Mouse (Mus musculus) testis, adult 2 months (tissue): ENCODE measurements around the gene Nxnl2. TPM values are rescaled to one million over a fixed set of nuclear protein-coding genes. Genes with fewer than 3 reads are reported as not detected.
"Not testable (repeated sequence)": the region's sequence is repeated elsewhere in the genome, so short reads cannot be mapped to it uniquely, and the experiment has no call there.

Experiments used
- H3K27ac ChIP-seq: fragments of 200-500 bp; 2 replicates; pipeline ENCODE4 v1.5.1; 2012; ENCODE audit warnings: low read depth, low read length; ENCODE audit not compliant: control insufficient read depth, insufficient read depth
- H3K27me3 ChIP-seq: fragments of 200-500 bp; 2 replicates; pipeline ENCODE4 v1.6.1; 2012; ENCODE audit warnings: mild to moderate bottlenecking, low read length, moderate library complexity; ENCODE audit not compliant: control insufficient read depth, insufficient read depth
- H3K36me3 ChIP-seq: fragments of 200-500 bp; 2 replicates; pipeline ENCODE4 v1.6.1; 2012; ENCODE audit warnings: mild to moderate bottlenecking, low read length; ENCODE audit not compliant: control insufficient read depth, insufficient read depth
- H3K4me1 ChIP-seq: fragments of 200-500 bp; 2 replicates; pipeline ENCODE4 v1.6.1; 2012; ENCODE audit warnings: low read length; ENCODE audit not compliant: control insufficient read depth, insufficient read depth
- H3K4me3 ChIP-seq: fragments of 200-500 bp; 2 replicates; pipeline ENCODE4 v1.5.1; 2012; ENCODE audit warnings: low read depth, mild to moderate bottlenecking, low read length, moderate library complexity, mixed read lengths; ENCODE audit not compliant: control insufficient read depth
- CTCF ChIP-seq: fragments of 200-500 bp; IDR thresholded peaks from 2 replicates; pipeline ENCODE4 v1.5.1; 2012; ENCODE audit warnings: low read depth, mild to moderate bottlenecking, inconsistent platforms, low read length, moderate library complexity; ENCODE audit not compliant: control insufficient read depth, insufficient read depth, insufficient replicate concordance
- POLR2A ChIP-seq: fragments of 200-500 bp; IDR thresholded peaks from 2 replicates; pipeline ENCODE4 v1.6.1; 2012; ENCODE audit warnings: low read depth, mild to moderate bottlenecking, inconsistent platforms, low read length, moderate library complexity; ENCODE audit not compliant: control insufficient read depth
- polyA plus RNA-seq: library from polyadenylated mRNA; depleted of rRNA; stranded (reverse); fragments of >200 nt; gene quantifications from 2 replicates; pipeline ENCODE4 v1.2.3, GENCODE M21; 2012

Gene Nxnl2
- polyA plus RNA-seq, 1 experiment, result 7.0 TPM

DNA sequence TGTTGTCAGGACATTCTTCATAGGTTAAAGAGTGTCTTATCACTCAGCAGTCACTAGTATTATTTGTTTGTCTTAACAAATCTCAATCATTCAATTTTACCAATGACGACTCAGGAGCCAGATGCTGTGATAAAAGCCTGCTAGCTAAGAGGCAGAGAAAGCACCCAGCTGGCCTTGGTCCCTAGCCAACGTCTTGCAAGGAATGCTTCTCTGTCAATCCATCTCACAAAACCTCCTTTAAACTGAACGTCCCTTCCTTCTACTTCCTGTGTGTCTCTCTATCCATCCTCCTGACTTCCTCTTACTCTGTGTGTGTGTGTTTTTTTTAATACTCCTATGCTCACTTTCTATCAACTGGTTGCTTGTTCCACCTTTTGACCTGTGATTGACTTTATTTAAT lies 8.5 kb downstream of the Nxnl2 start:
- no peaks in the 10 kb centered on the region for H3K36me3 ChIP-seq
- no peak overlapping the region for H3K4me3 ChIP-seq
- H3K27ac ChIP-seq, result no peak overlapping the region
- TF ChIP-seq CTCF (no peak), POLR2A (no peak)
- H3K4me1 ChIP-seq, result no peaks in the 10 kb centered on the region
- no peaks in the 10 kb centered on the region for H3K27me3 ChIP-seq

DNA sequence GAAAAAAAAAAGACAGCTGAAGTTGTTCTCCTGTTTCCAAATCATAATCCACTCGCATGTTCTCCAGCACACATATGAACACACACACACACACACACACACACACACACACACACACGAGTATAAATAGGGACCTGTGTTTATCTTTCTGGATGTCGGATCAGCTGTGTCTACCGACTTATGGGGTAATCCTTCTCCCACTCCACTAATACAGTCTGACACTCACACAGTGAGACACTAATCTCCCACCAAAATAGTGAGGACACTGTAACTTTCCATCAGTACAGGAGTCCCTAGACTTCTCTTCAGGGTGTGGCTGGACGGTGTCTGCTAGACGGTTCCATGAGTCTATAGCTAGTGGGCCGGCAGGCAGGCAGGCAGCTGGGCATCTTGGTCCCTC lies 11.4 kb downstream of the Nxnl2 start:
- Histone ChIP-seq H3K36me3 (no peaks in the 10 kb centered on the region), H3K27ac (no peak overlapping the region), H3K4me1 (no peaks in the 10 kb centered on the region), H3K27me3 (no peaks in the 10 kb centered on the region), H3K4me3 (no peak overlapping the region)
- TF ChIP-seq CTCF (no peak), POLR2A (no peak)

DNA sequence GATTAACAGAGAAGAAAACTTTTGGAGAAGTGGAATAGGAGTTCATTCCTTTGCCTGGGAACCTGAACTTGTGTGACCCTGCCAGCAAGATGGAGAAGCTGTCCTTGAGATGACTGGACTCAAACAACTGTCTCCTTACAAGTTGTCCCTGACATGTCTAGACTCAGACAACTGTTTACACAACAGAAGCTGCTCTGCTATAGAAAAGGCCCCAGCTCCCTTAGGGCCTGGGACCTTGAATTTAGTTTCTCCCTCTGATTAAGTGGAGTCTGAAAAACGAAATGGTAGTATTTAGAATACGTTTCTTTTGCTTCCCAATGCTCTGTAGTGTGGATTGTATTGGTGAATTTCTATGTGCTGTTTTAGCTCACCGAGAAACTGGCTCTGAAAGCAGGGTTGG lies 14.1 kb downstream of the Nxnl2 start:
- Histone ChIP-seq H3K4me3 (no peak overlapping the region), H3K36me3 (no peaks in the 10 kb centered on the region), H3K27ac (no peak overlapping the region), H3K4me1 (no peaks in the 10 kb centered on the region), H3K27me3 (no peaks in the 10 kb centered on the region)
- no peak for TF ChIP-seq CTCF
- TF ChIP-seq POLR2A, result no peak

DNA sequence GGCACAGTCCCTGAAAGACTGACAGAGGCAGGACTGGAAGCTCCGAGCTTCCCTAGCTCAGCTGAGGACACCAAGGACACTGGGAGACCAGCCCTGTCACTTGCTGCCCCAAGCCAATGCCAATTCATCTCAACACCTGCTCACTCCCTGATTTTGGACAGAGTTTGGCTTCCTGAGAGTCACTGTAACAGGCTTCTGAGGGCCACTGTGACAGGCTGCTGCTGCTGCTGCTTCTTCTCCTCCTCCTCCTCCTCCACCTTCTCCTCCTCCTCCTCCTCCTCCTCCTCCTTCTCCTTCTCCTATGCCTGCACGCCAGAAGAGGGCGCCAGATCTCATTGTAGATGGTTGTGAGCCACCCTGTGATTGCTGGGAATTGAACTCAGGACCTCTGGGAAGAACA lies 19.5 kb downstream of the Nxnl2 start:
- TF ChIP-seq POLR2A (no peak), CTCF (peak; percentile 1; the same call in 1 of the 2 replicates)

DNA sequence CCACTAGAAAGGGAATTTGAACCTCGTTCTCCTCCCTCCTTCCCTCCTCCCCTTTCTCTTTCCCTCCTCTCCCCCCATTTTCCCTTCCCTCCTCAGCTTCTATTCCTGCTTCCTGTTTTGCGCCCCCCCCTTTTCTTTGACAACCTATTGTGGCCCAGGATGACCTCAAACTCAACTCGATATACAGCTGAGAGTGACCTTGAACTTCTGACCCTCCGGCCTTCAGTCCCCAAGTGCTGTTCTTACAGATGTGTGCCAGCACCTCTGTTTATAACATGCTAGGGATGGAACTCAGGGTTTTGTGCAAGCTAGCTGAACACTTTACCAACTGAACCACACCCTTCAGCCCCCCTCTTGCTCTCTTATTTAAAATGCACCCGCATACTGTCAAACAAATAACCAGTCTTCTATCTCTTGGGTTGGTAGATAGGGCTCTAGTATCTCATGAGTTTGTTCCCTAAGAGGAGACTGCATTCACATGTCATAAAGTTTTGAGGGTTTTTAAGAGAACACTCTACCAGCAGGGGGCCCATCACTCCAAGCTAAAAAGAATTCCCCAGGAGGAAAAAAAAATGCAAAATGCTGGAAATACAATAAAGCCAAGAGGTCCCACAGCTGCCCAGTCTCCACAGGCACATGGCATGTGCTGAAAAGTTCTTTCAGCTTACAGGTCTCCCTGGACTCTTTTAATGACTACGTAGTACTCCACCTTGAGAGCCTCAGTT lies 20.8 kb downstream of the Nxnl2 start:
- Histone ChIP-seq H3K27ac (no peak overlapping the region), H3K4me3 (no peak overlapping the region), H3K27me3 (no peaks in the 10 kb centered on the region), H3K4me1 (peaks cover 2% of the 10 kb centered on the region), H3K36me3 (no peaks in the 10 kb centered on the region)
- TF ChIP-seq POLR2A (no peak), CTCF (no peak)

More for the DNA sequence above, 19.5 kb downstream of the Nxnl2 start:
- H3K27ac ChIP-seq, result no peak overlapping the region
- H3K27me3 ChIP-seq, result no peaks in the 10 kb centered on the region
- peaks cover 2% of the 10 kb centered on the region for H3K4me1 ChIP-seq
- H3K36me3 ChIP-seq, result no peaks in the 10 kb centered on the region
- H3K4me3 ChIP-seq, result no peak overlapping the region

DNA sequence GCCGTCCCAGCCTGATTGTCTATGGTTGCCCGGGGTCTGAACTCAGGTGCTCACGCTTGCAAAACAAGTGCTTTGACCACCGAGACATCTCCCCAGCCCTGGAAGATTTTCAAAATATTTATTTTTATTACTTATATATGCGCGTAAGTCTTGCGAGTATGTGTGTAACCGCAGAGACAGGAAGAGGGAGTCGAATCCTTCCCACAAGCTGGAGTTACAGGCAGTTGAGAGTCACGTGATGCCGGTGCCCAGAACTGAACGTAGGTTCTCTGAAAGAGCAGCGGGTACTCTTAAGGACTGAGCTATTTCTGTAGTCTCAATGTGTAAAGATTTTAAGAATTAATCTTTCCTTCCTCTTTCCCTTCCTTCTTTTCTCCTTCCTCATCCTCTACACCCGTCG lies 23.1 kb downstream of the Nxnl2 start:
- Histone ChIP-seq H3K4me3 (peak overlapping the region; percentile 69), H3K27ac (peak overlapping the region; percentile 41), H3K27me3 (no peaks in the 10 kb centered on the region), H3K4me1 (peaks cover 2% of the 10 kb centered on the region), H3K36me3 (no peaks in the 10 kb centered on the region)
- TF ChIP-seq POLR2A (peak; percentile 65; the same call in 1 of the 2 replicates), CTCF (no peak)

DNA sequence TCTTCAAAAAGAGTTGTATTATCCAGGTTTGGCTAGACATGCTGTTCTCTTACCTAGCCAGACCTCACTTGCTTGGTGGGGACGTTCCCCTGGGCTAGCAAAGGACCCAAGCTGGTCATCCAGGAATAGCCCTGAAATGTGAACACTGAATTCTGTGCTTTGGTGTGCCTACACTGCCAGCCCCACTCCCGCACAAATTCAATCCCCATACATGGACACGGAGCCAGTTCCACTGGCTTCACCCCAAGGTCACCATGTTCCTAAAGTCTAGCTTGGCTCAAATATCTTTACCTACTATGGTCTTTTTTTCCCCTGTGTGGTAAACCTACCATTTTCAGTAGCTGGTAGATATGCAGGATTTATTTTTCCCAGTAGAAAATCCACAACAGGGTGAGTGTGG lies 26.9 kb downstream of the Nxnl2 start:
- Histone ChIP-seq H3K36me3 (no peaks in the 10 kb centered on the region), H3K27me3 (no peaks in the 10 kb centered on the region), H3K4me3 (no peak overlapping the region), H3K27ac (no peak overlapping the region), H3K4me1 (peaks cover 2% of the 10 kb centered on the region)
- TF ChIP-seq POLR2A, result no peak
- no peak for TF ChIP-seq CTCF

DNA sequence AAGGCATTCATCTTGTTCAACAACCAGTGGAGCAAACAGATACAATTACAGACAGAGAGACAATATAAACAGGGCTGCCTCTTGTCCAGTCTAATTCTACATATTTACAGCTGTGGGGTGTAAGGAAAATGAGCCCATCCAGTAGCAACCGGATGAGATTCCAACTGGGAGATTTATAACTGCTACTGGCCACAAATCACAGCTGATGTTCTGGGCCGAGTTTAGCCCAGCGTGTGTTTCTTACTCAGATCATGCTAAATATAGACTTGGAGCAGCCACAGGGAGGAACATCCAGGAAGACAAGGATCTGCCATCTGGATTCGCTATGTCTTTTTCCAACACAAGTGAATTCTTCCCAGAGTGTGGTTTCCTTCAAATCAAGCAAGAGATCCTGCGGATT lies 27.4 kb downstream of the Nxnl2 start:
- no peaks in the 10 kb centered on the region for H3K27me3 ChIP-seq
- H3K4me3 ChIP-seq, result no peak overlapping the region
- TF ChIP-seq CTCF (no peak), POLR2A (no peak)
- no peak overlapping the region for H3K27ac ChIP-seq
- no peaks in the 10 kb centered on the region for H3K36me3 ChIP-seq
- peaks cover 2% of the 10 kb centered on the region for H3K4me1 ChIP-seq

DNA sequence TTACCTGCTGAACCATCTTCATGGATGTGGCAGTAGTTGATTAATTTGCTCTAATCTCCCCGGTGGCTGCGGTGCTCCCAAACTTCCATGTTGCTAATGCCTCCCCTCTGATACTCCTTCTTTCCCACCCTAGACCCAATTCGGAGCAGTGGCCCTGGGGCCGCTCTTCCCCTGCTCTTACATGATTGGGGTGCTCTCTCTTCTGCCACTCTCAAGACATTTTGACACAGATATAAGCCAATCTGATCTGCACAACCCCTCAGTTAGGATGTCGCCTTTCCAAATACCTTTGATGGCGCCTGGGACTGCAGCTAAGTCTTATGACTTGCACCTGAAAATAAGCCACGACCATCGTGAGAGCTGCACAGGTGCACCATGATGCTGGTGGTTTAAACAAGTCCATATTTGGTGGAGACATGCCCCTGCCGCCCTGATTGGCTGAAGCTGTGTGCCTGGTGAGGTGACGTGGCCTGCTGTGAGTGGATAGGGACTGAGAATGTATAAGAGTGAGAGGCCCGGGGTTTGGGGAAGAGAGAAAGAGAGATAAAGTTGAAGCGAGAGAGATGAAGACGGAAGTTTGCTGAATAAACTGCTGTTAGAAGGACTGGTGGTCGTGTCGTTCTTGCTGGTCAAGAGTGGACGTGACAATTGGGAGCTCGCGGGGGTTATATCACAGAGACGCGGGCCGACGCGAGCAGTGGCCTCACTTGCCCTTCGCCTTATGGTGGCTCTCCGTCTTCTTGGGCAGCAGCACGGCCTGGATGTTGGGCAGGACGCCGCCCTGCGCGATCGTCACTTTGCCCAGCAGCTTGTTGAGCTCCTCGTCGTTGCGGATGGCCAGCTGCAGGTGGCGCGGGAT lies 31.4 kb downstream of the Nxnl2 start:
- not testable (repeated sequence) for H3K36me3 ChIP-seq, H3K27me3 ChIP-seq, H3K4me1 ChIP-seq
- peak overlapping the region; percentile 80 for H3K4me3 ChIP-seq
- peak overlapping the region; percentile 59 for H3K27ac ChIP-seq

DNA sequence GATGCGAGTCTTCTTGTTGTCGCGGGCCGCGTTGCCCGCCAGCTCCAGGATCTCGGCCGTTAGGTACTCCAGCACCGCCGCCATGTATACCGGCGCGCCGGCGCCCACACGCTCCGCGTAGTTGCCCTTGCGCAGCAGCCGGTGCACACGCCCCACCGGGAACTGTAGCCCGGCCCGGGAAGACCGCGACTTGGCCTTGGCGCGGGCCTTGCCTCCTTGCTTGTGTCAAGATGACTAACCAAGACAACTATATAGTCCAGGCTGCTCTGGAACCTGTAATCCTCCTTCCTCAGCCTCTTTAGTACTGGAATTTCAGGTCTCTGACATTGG lies 32.0 kb downstream of the Nxnl2 start:
- H3K27ac ChIP-seq, result peak overlapping the region; percentile 59
- not testable (repeated sequence) for H3K4me1 ChIP-seq, H3K36me3 ChIP-seq, H3K27me3 ChIP-seq
- peak overlapping the region; percentile 80 for H3K4me3 ChIP-seq
